Mouse (Mus musculus): ENCODE data around the gene Ddx6. TPM values are rescaled to one million over a fixed set of nuclear protein-coding genes. Genes with fewer than 3 reads are reported as not detected.
"Not testable (repeated sequence)": the region's sequence is repeated elsewhere in the genome, so short reads cannot be mapped to it uniquely, and the experiment has no call there.

Gene Ddx6
- 18.6 and 19.8 TPM in 2 replicates for polyA plus RNA-seq (2015; fragmentation: Nextera tagmentation; extraction: Ambion mirVana)

GRCm38 (mm10) chr9:44604779-44605615, at the start of gene Ddx6:
Gene Ddx6 (plus strand): TSS chr9:44604892.
- peak; percentile 63 for ATAC-seq (ENCODE audit: insufficient read depth, low FRiP score, low read depth)
- Histone ChIP-seq H3K27ac (peak within 1 kb of the TSS; percentile 98), H3K4me1 (peaks cover 20% of the 10 kb centered on the region), H3K36me3 (peaks cover 14% of the 10 kb centered on the region), H3K4me3 (replicated peaks) (peak within 1 kb of the TSS; percentile 98), H3K27me3 (replicated peaks) (no peaks in the 10 kb centered on the region), H3K9me3 (no peaks in the 10 kb centered on the region), H3K9ac (peak within 1 kb of the TSS; percentile 99), H3K4me2 (peak within 1 kb of the TSS; percentile 71)
- under 1% methylated on average over 77 of the region's 80 CpGs for WGBS

- H3K9me3 ChIP-seq, result no peaks in the 10 kb centered on the region
- H3K27ac ChIP-seq, result no peak within 1 kb of the TSS
- no peak within 1 kb of the TSS for H3K4me2 ChIP-seq
- no peak within 1 kb of the TSS for H3K9ac ChIP-seq
- ATAC-seq (ENCODE audit: insufficient read depth, low FRiP score, low read depth), result no peak
- no peaks in the 10 kb centered on the region for H3K4me1 ChIP-seq
- no peak within 1 kb of the TSS for H3K4me3 ChIP-seq (replicated peaks)
- no peaks in the 10 kb centered on the region for H3K27me3 ChIP-seq (replicated peaks)
- H3K36me3 ChIP-seq, result no peaks in the 10 kb centered on the region
- WGBS, result 61% methylated on average over 4 of the region's 4 CpGs
These were observed 43.1 kb upstream of the Ddx6 start, which contains the start of gene Cxcr5 for GRCm38 (mm10) chr9:44561597-44561996. Gene Cxcr5 (minus strand): TSS chr9:44561877.

- 50% methylated on average over 12 of the region's 12 CpGs for WGBS
- Histone ChIP-seq H3K27me3 (replicated peaks) (no peaks in the 10 kb centered on the region), H3K36me3 (no peaks in the 10 kb centered on the region), H3K4me2 (no peak overlapping the region), H3K27ac (no peak overlapping the region), H3K9ac (no peak overlapping the region), H3K4me3 (replicated peaks) (no peak overlapping the region), H3K4me1 (no peaks in the 10 kb centered on the region), H3K9me3 (no peaks in the 10 kb centered on the region)
- no peak for ATAC-seq (ENCODE audit: insufficient read depth, low FRiP score, low read depth)
These were observed 41.8 kb upstream of the Ddx6 start for GRCm38 (mm10) chr9:44562936-44563335.

- H3K36me3 ChIP-seq, result no peaks in the 10 kb centered on the region
- no peaks in the 10 kb centered on the region for H3K9me3 ChIP-seq
- ATAC-seq (ENCODE audit: insufficient read depth, low FRiP score, low read depth), result peak; percentile 68; the same call in 1 of the 2 replicates
- no peak overlapping the region for H3K9ac ChIP-seq
- no peaks in the 10 kb centered on the region for H3K4me1 ChIP-seq
- H3K4me2 ChIP-seq, result no peak overlapping the region
- H3K27ac ChIP-seq, result no peak overlapping the region
- H3K27me3 ChIP-seq (replicated peaks), result no peaks in the 10 kb centered on the region
- H3K4me3 ChIP-seq (replicated peaks), result no peak overlapping the region
- WGBS, result 81% methylated on average over 6 of the region's 6 CpGs
These were observed 39.3 kb upstream of the Ddx6 start for GRCm38 (mm10) chr9:44565367-44565766.

GRCm38 (mm10) chr9:44567338-44568082, 37.2 kb upstream of the Ddx6 start:
- H3K9ac ChIP-seq, result no peak overlapping the region
- H3K9me3 ChIP-seq, result no peaks in the 10 kb centered on the region
- no peak overlapping the region for H3K4me3 ChIP-seq (replicated peaks)
- no peaks in the 10 kb centered on the region for H3K27me3 ChIP-seq (replicated peaks)
- no peaks in the 10 kb centered on the region for H3K36me3 ChIP-seq
- no peak overlapping the region for H3K27ac ChIP-seq
- H3K4me2 ChIP-seq, result no peak overlapping the region
- no peaks in the 10 kb centered on the region for H3K4me1 ChIP-seq
- ATAC-seq (ENCODE audit: insufficient read depth, low FRiP score, low read depth), result no peak
- 69% methylated on average over 9 of the region's 9 CpGs for WGBS

- Histone ChIP-seq H3K9me3 (no peaks in the 10 kb centered on the region), H3K4me3 (replicated peaks) (no peak overlapping the region), H3K27ac (no peak overlapping the region), H3K4me1 (no peaks in the 10 kb centered on the region), H3K9ac (no peak overlapping the region), H3K27me3 (replicated peaks) (no peaks in the 10 kb centered on the region), H3K36me3 (no peaks in the 10 kb centered on the region), H3K4me2 (no peak overlapping the region)
- WGBS, result 42% methylated on average over 7 of the region's 7 CpGs
- no peak for ATAC-seq (ENCODE audit: insufficient read depth, low FRiP score, low read depth)
These were observed 36.6 kb upstream of the Ddx6 start for GRCm38 (mm10) chr9:44568083-44568455.

- no peaks in the 10 kb centered on the region for H3K9me3 ChIP-seq
- H3K27ac ChIP-seq, result no peak overlapping the region
- H3K4me1 ChIP-seq, result no peaks in the 10 kb centered on the region
- H3K4me2 ChIP-seq, result no peak overlapping the region
- ATAC-seq (ENCODE audit: insufficient read depth, low FRiP score, low read depth), result no peak
- no peaks in the 10 kb centered on the region for H3K36me3 ChIP-seq
- no peaks in the 10 kb centered on the region for H3K27me3 ChIP-seq (replicated peaks)
- WGBS, result 83% methylated on average over 12 of the region's 12 CpGs
- H3K4me3 ChIP-seq (replicated peaks), result no peak overlapping the region
- no peak overlapping the region for H3K9ac ChIP-seq
These were observed 33.7 kb upstream of the Ddx6 start for GRCm38 (mm10) chr9:44570939-44571382.

GRCm38 (mm10) chr9:44573306-44573705, 31.4 kb upstream of the Ddx6 start:
- no peak for ATAC-seq (ENCODE audit: insufficient read depth, low FRiP score, low read depth)
- no peaks in the 10 kb centered on the region for H3K36me3 ChIP-seq
- no peak overlapping the region for H3K4me3 ChIP-seq (replicated peaks)
- WGBS, result 71% methylated on average over 4 of the region's 4 CpGs
- no peak overlapping the region for H3K4me2 ChIP-seq
- no peaks in the 10 kb centered on the region for H3K27me3 ChIP-seq (replicated peaks)
- H3K9ac ChIP-seq, result no peak overlapping the region
- H3K9me3 ChIP-seq, result no peaks in the 10 kb centered on the region
- H3K27ac ChIP-seq, result no peak overlapping the region
- H3K4me1 ChIP-seq, result no peaks in the 10 kb centered on the region

GRCm38 (mm10) chr9:44575095-44575494, 29.6 kb upstream of the Ddx6 start:
- Histone ChIP-seq H3K27me3 (replicated peaks) (no peaks in the 10 kb centered on the region), H3K4me2 (no peak overlapping the region), H3K9me3 (no peaks in the 10 kb centered on the region), H3K4me3 (replicated peaks) (no peak overlapping the region), H3K9ac (no peak overlapping the region), H3K36me3 (no peaks in the 10 kb centered on the region), H3K27ac (no peak overlapping the region), H3K4me1 (0 out of 2 replicates have a peak, but pooled peaks cover 3% of the 10 kb centered on the region)
- no peak for ATAC-seq (ENCODE audit: insufficient read depth, low FRiP score, low read depth)
- 89% methylated on average over 2 of the region's 2 CpGs for WGBS

- not testable (repeated sequence) for ATAC-seq (ENCODE audit: insufficient read depth, low FRiP score, low read depth)
- 93% methylated on average over 7 of the region's 7 CpGs for WGBS
These were observed 28.6 kb upstream of the Ddx6 start for GRCm38 (mm10) chr9:44576046-44576445.

GRCm38 (mm10) chr9:44579392-44579791, 25.3 kb upstream of the Ddx6 start:
- no peak overlapping the region for H3K9ac ChIP-seq
- H3K36me3 ChIP-seq, result no peaks in the 10 kb centered on the region
- no peaks in the 10 kb centered on the region for H3K9me3 ChIP-seq
- H3K4me3 ChIP-seq (replicated peaks), result no peak overlapping the region
- peak overlapping the region; percentile 26 for H3K4me2 ChIP-seq
- 0 out of 2 replicates have a peak, but pooled peaks cover 3% of the 10 kb centered on the region for H3K4me1 ChIP-seq
- no peak overlapping the region for H3K27ac ChIP-seq
- WGBS, result 29% methylated on average over 6 of the region's 6 CpGs
- no peaks in the 10 kb centered on the region for H3K27me3 ChIP-seq (replicated peaks)
- ATAC-seq (ENCODE audit: insufficient read depth, low FRiP score, low read depth), result 0 out of 2 replicates have a peak, but pooled peaks have one; percentile 31

More at GRCm38 (mm10) chr9:44576046-44576445, 28.6 kb upstream of the Ddx6 start:
- H3K36me3 ChIP-seq; H3K27ac ChIP-seq; H3K9ac ChIP-seq; H3K4me2 ChIP-seq; H3K4me3 ChIP-seq (replicated peaks); H3K4me1 ChIP-seq; H3K9me3 ChIP-seq; H3K27me3 ChIP-seq (replicated peaks): not testable (repeated sequence)

GRCm38 (mm10) chr9:44580085-44580484, 24.6 kb upstream of the Ddx6 start:
- no peak overlapping the region for H3K4me3 ChIP-seq (replicated peaks)
- H3K27ac ChIP-seq, result no peak overlapping the region
- peak; percentile 60; the same call in 1 of the 2 replicates for ATAC-seq (ENCODE audit: insufficient read depth, low FRiP score, low read depth)
- WGBS, result 84% methylated on average over 5 of the region's 5 CpGs
- H3K9ac ChIP-seq, result no peak overlapping the region
- no peaks in the 10 kb centered on the region for H3K9me3 ChIP-seq
- 0 out of 2 replicates have a peak, but pooled peaks cover 3% of the 10 kb centered on the region for H3K4me1 ChIP-seq
- H3K4me2 ChIP-seq, result no peak overlapping the region
- no peaks in the 10 kb centered on the region for H3K27me3 ChIP-seq (replicated peaks)
- no peaks in the 10 kb centered on the region for H3K36me3 ChIP-seq

Data from stomach, embryonic 15.5 days (tissue).